Mouse (Mus musculus) B cell, adult (primary cell): ENCODE results near the gene Pdc. TPM values are rescaled to one million over a fixed set of nuclear protein-coding genes. Genes with fewer than 3 reads are reported as not detected.

Experiments used
- total RNA-seq: library from RNA; stranded (reverse); gene quantifications from 4 replicates; pipeline ENCODE4 v1.2.4, GENCODE M21; 2023; ENCODE audit not compliant: inconsistent age

Gene Pdc
- not detected in 4 replicates for total RNA-seq

GRCm38 (mm10) chr1:150319205-150319604 is at the start of gene Pdc:
TSS of gene Pdc (plus strand) at chr1:150319417.

Other genes with a start within 250 kb of the Pdc start
- gene Ptgs2, start 219.4 kb upstream of the Pdc start, total RNA-seq = 0.13 to 1.3 TPM in 2 of 4 replicates, not detected in the others
- 283 to 313 TPM (median 297 TPM) in 4 replicates for gene Tpr, start 73.4 kb downstream of the Pdc start, total RNA-seq
- gene Odr4, start 73.7 kb downstream of the Pdc start, total RNA-seq = 29.0 to 46.8 TPM (median 31.9 TPM) in 4 replicates
- gene Prg4, start 146.7 kb downstream of the Pdc start, total RNA-seq = not detected in 4 replicates